Mouse (Mus musculus): Measurements from ENCODE around the gene Trappc6a. TPM values are rescaled to one million over a fixed set of nuclear protein-coding genes. Genes with fewer than 3 reads are reported as not detected.

The Trappc6a gene
- polyA plus RNA-seq, 1 experiment, result 29.0 TPM

GRCm38 (mm10) chr7:19468279-19468678 lies 39.9 kb upstream of the Trappc6a start:
- peak; percentile 11 for DNase-seq (ENCODE audit: low read depth)
- TF ChIP-seq POLR2A (IDR thresholded peaks at IDR 0.05; ENCODE audit: borderline replicate concordance, extremely low read depth, insufficient read depth, insufficient read length, poor library complexity, severe bottlenecking), result no peak
- no peak for TF ChIP-seq CTCF (IDR thresholded peaks at IDR 0.05; ENCODE audit: borderline replicate concordance, extremely low read depth, insufficient read depth, insufficient read length)

GRCm38 (mm10) chr7:19469404-19469803 lies 38.8 kb upstream of the Trappc6a start:
- TF ChIP-seq POLR2A (IDR thresholded peaks at IDR 0.05; ENCODE audit: borderline replicate concordance, extremely low read depth, insufficient read depth, insufficient read length, poor library complexity, severe bottlenecking) (no peak), CTCF (IDR thresholded peaks at IDR 0.05; ENCODE audit: borderline replicate concordance, extremely low read depth, insufficient read depth, insufficient read length) (no peak)
- DNase-seq (ENCODE audit: low read depth), result no peak

GRCm38 (mm10) chr7:19470308-19470707 lies 37.9 kb upstream of the Trappc6a start:
- TF ChIP-seq POLR2A (IDR thresholded peaks at IDR 0.05; ENCODE audit: borderline replicate concordance, extremely low read depth, insufficient read depth, insufficient read length, poor library complexity, severe bottlenecking), result no peak
- DNase-seq (ENCODE audit: low read depth), result no peak

GRCm38 (mm10) chr7:19472403-19472802 lies 35.8 kb upstream of the Trappc6a start:
- DNase-seq (ENCODE audit: low read depth), result no peak
- TF ChIP-seq POLR2A (IDR thresholded peaks at IDR 0.05; ENCODE audit: borderline replicate concordance, extremely low read depth, insufficient read depth, insufficient read length, poor library complexity, severe bottlenecking) (no peak), CTCF (IDR thresholded peaks at IDR 0.05; ENCODE audit: borderline replicate concordance, extremely low read depth, insufficient read depth, insufficient read length) (no peak)

GRCm38 (mm10) chr7:19473875-19474443 lies 34.2 kb upstream of the Trappc6a start:
- TF ChIP-seq CTCF (IDR thresholded peaks at IDR 0.05; ENCODE audit: borderline replicate concordance, extremely low read depth, insufficient read depth, insufficient read length), result no peak
- peak; percentile 52; the same call in 1 of the 2 replicates for TF ChIP-seq POLR2A (IDR thresholded peaks at IDR 0.05; ENCODE audit: borderline replicate concordance, extremely low read depth, insufficient read depth, insufficient read length, poor library complexity, severe bottlenecking)
- DNase-seq (ENCODE audit: low read depth), result peak; percentile 91

- no peak for DNase-seq (ENCODE audit: low read depth)
- no peak for TF ChIP-seq CTCF (IDR thresholded peaks at IDR 0.05; ENCODE audit: borderline replicate concordance, extremely low read depth, insufficient read depth, insufficient read length)
- TF ChIP-seq POLR2A (IDR thresholded peaks at IDR 0.05; ENCODE audit: borderline replicate concordance, extremely low read depth, insufficient read depth, insufficient read length, poor library complexity, severe bottlenecking), result no peak
Measured at GRCm38 (mm10) chr7:19477084-19477483, 31.1 kb upstream of the Trappc6a start.

- TF ChIP-seq CTCF (IDR thresholded peaks at IDR 0.05; ENCODE audit: borderline replicate concordance, extremely low read depth, insufficient read depth, insufficient read length) (no peak), POLR2A (IDR thresholded peaks at IDR 0.05; ENCODE audit: borderline replicate concordance, extremely low read depth, insufficient read depth, insufficient read length, poor library complexity, severe bottlenecking) (no peak)
- no peak for DNase-seq (ENCODE audit: low read depth)
Measured at GRCm38 (mm10) chr7:19477624-19478384, 30.4 kb upstream of the Trappc6a start.

GRCm38 (mm10) chr7:19483281-19483680 lies 24.9 kb upstream of the Trappc6a start:
- TF ChIP-seq CTCF (IDR thresholded peaks at IDR 0.05; ENCODE audit: borderline replicate concordance, extremely low read depth, insufficient read depth, insufficient read length) (no peak), POLR2A (IDR thresholded peaks at IDR 0.05; ENCODE audit: borderline replicate concordance, extremely low read depth, insufficient read depth, insufficient read length, poor library complexity, severe bottlenecking) (no peak)
- DNase-seq (ENCODE audit: low read depth), result no peak

GRCm38 (mm10) chr7:19485488-19485887 lies 22.7 kb upstream of the Trappc6a start:
- TF ChIP-seq POLR2A (IDR thresholded peaks at IDR 0.05; ENCODE audit: borderline replicate concordance, extremely low read depth, insufficient read depth, insufficient read length, poor library complexity, severe bottlenecking) (no peak), CTCF (IDR thresholded peaks at IDR 0.05; ENCODE audit: borderline replicate concordance, extremely low read depth, insufficient read depth, insufficient read length) (no peak)
- no peak for DNase-seq (ENCODE audit: low read depth)

GRCm38 (mm10) chr7:19486549-19486948 lies 21.6 kb upstream of the Trappc6a start:
- DNase-seq (ENCODE audit: low read depth), result no peak
- TF ChIP-seq POLR2A (IDR thresholded peaks at IDR 0.05; ENCODE audit: borderline replicate concordance, extremely low read depth, insufficient read depth, insufficient read length, poor library complexity, severe bottlenecking) (no peak), CTCF (IDR thresholded peaks at IDR 0.05; ENCODE audit: borderline replicate concordance, extremely low read depth, insufficient read depth, insufficient read length) (no peak)

GRCm38 (mm10) chr7:19489525-19489924 lies 18.7 kb upstream of the Trappc6a start:
- TF ChIP-seq CTCF (IDR thresholded peaks at IDR 0.05; ENCODE audit: borderline replicate concordance, extremely low read depth, insufficient read depth, insufficient read length), result no peak

GRCm38 (mm10) chr7:19491731-19492130 lies 16.5 kb upstream of the Trappc6a start:
- TF ChIP-seq CTCF (IDR thresholded peaks at IDR 0.05; ENCODE audit: borderline replicate concordance, extremely low read depth, insufficient read depth, insufficient read length), result no peak
- TF ChIP-seq POLR2A (IDR thresholded peaks at IDR 0.05; ENCODE audit: borderline replicate concordance, extremely low read depth, insufficient read depth, insufficient read length, poor library complexity, severe bottlenecking), result no peak
- DNase-seq (ENCODE audit: low read depth), result peak; percentile 27

More at GRCm38 (mm10) chr7:19489525-19489924, 18.7 kb upstream of the Trappc6a start:
- DNase-seq (ENCODE audit: low read depth), result peak; percentile 21

Measured in brain, embryonic 14.5 days (tissue).